Mouse (Mus musculus): ENCODE data around the gene Mgst2. TPM values are rescaled to one million over a fixed set of nuclear protein-coding genes. Genes with fewer than 3 reads are reported as not detected.

Mgst2 gene
- polyA plus RNA-seq, 1 experiment from 2014 or later = 0.52 TPM

DNA sequence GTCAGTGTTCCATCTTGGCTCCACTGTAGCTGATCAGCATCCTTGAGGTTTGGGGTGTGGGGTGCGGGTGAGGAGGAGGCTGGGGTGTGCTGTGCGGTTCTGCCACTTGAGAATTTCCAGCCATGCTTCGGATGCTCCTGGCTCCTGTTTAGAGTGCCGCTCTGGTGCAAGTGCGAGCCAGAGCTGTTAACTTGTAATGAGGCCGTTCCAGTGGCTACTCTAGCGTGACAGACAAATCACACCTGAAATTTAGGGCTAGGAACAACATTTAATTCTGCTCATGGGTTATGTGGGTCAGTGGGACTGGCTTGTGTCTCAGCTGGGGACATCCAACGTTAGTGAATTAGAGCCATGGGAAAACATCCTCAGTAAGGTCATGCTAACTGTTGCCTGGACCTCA is 10.2 kb upstream of the Mgst2 start:
- H3K27me3 ChIP-seq (ENCODE audit: control insufficient read depth, insufficient read depth, low read length) = no peaks in the 10 kb centered on the region
- WGBS = 81% methylated on average over 8 of the region's 8 CpGs
- no peak for DNase-seq (ENCODE audit: low spot score)
- no peaks in the 10 kb centered on the region for H3K36me3 ChIP-seq (replicated peaks; ENCODE audit: control insufficient read depth, insufficient read depth)
- H3K27ac ChIP-seq = no peak overlapping the region
- H3K9me3 ChIP-seq (ENCODE audit: control insufficient read depth, low read length) = no peaks in the 10 kb centered on the region
- peaks cover 9% of the 10 kb centered on the region for H3K4me1 ChIP-seq (replicated peaks; ENCODE audit: control insufficient read depth, insufficient read depth, low read length)
- no peak overlapping the region for H3K4me3 ChIP-seq (replicated peaks; ENCODE audit: low read length)
- H3K9ac ChIP-seq = no peak overlapping the region
- H3K4me2 ChIP-seq (replicated peaks) = no peak overlapping the region
- no peak for ATAC-seq (ENCODE audit: low FRiP score)

DNA sequence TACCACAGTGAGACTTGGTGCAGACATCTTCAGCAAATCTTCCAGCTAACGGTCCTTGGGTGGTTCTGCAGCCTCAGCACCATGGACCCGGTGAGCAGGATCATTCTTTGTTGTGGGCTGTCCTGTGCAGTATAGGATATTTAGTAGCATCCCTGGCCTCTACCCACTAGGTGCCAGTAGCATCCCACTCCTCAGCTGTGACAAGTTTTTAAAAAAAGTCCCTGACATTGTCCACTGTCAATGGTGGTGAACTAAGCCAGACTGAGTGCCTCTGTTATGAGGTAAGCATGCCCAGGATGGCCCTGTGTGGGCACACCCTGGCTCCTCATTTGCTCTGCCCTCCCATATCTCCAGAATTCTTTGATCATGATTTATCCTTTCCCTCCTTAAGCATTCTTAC is 9.0 kb upstream of the Mgst2 start:
- Histone ChIP-seq H3K4me3 (replicated peaks; ENCODE audit: low read length) (no peak overlapping the region), H3K4me1 (replicated peaks; ENCODE audit: control insufficient read depth, insufficient read depth, low read length) (peaks cover 9% of the 10 kb centered on the region), H3K27ac (no peak overlapping the region), H3K36me3 (replicated peaks; ENCODE audit: control insufficient read depth, insufficient read depth) (no peaks in the 10 kb centered on the region), H3K9me3 (ENCODE audit: control insufficient read depth, low read length) (no peaks in the 10 kb centered on the region), H3K9ac (no peak overlapping the region), H3K27me3 (ENCODE audit: control insufficient read depth, insufficient read depth, low read length) (no peaks in the 10 kb centered on the region), H3K4me2 (replicated peaks) (no peak overlapping the region)
- 64% methylated on average over 2 of the region's 2 CpGs for WGBS
- peak; percentile 75 for ATAC-seq (ENCODE audit: low FRiP score)
- peak; percentile 77 for DNase-seq (ENCODE audit: low spot score)

DNA sequence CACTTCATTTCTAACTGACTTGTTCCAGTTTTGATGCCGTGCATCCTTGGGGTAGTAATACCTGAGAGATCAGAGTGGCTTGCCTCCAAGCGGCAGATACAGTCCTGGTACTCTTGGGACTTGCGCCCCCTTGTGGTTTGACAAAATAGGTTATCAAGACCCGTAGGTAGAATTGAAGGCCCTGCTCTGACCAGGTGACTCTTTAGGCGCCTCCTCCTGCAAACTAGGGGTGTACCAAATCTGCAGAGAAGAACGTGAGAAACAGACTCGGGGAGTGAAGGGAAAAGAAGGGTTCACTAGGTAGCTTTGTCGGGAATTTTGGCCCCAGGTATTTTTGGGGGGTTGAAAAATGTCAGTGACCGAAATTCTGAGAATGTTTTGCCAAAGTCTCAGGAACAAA is 7.9 kb upstream of the Mgst2 start:
- no peak overlapping the region for H3K27ac ChIP-seq

DNA sequence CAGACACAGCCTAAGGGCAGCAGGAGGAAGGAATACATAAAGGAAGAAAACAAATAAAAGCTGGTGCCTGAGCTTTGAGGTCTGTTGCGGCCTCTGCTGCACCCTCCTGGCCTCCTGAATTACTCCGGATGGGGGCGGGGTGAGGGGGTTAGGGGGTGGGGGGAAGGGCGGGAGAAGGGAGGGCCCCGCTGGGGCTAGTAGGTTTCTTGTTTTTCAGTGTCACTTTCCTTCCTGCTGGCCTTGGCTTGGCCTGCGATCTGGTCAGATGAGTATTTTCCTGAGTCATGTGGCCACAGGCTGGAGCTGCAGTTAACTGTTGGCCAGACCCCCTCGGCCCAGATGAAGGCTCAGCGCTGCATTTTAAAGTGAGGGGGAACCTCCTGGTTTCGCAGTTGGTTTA is 7.5 kb upstream of the Mgst2 start:
- DNase-seq (ENCODE audit: low spot score) = no peak
- no peak for ATAC-seq (ENCODE audit: low FRiP score)
- 8% methylated on average over 8 of the region's 9 CpGs for WGBS

More for the DNA sequence above, 7.9 kb upstream of the Mgst2 start:
- no peaks in the 10 kb centered on the region for H3K9me3 ChIP-seq (ENCODE audit: control insufficient read depth, low read length)
- H3K9ac ChIP-seq = peak overlapping the region; percentile 9; the same call in 1 of the 2 replicates
- no peaks in the 10 kb centered on the region for H3K36me3 ChIP-seq (replicated peaks; ENCODE audit: control insufficient read depth, insufficient read depth)
- H3K4me3 ChIP-seq (replicated peaks; ENCODE audit: low read length) = no peak overlapping the region
- peak overlapping the region; percentile 36 for H3K4me2 ChIP-seq (replicated peaks)
- DNase-seq (ENCODE audit: low spot score) (peak; percentile 81), ATAC-seq (ENCODE audit: low FRiP score) (peak; percentile 43; the same call in 1 of the 2 replicates)
- H3K27me3 ChIP-seq (ENCODE audit: control insufficient read depth, insufficient read depth, low read length) = no peaks in the 10 kb centered on the region
- peaks cover 9% of the 10 kb centered on the region for H3K4me1 ChIP-seq (replicated peaks; ENCODE audit: control insufficient read depth, insufficient read depth, low read length)
- 4% methylated on average over 9 of the region's 9 CpGs for WGBS

DNA sequence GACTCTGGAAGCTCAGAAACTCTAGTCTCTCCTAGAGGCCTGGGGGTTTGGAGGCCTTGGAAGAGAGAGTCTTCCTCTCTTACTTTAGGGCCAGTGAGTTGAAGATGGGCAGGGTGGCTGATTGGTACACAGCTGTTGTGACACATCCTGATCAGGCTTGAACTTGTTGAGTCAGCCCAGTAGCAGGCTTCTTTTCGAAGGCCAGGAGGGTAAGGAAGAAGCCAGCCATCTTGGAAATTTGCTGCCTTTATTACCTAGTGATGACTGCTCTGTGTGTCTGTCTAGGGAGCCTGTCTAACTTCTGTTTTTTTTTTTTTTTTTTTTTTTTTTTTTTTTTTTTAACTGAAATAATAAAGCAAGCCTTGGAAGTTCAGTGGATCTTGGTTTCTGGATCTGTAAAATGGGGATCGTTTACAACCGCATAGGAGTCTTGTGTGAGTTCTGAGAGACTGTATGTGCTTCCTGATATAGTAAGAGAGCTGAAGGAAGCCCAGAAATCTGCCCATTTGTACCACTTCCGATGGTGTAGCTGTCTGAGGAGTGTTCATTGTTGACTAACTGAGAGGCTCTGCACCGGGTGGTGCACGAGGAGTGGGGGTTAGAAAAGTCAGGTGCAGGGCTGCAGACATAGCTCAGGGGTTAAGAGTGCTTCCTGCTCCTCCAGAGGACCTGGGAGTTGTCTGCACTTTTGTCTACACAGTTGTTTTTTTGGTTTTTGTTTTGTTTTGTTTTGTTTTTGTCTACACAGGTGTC is 5.7 kb upstream of the Mgst2 start:
- Histone ChIP-seq H3K4me1 (replicated peaks; ENCODE audit: control insufficient read depth, insufficient read depth, low read length) (peaks cover 5% of the 10 kb centered on the region), H3K9ac (no peak overlapping the region), H3K4me3 (replicated peaks; ENCODE audit: low read length) (no peak overlapping the region), H3K9me3 (ENCODE audit: control insufficient read depth, low read length) (no peaks in the 10 kb centered on the region), H3K36me3 (replicated peaks; ENCODE audit: control insufficient read depth, insufficient read depth) (no peaks in the 10 kb centered on the region), H3K27me3 (ENCODE audit: control insufficient read depth, insufficient read depth, low read length) (no peaks in the 10 kb centered on the region), H3K4me2 (replicated peaks) (no peak overlapping the region), H3K27ac (no peak overlapping the region)
- no peak for DNase-seq (ENCODE audit: low spot score)
- ATAC-seq (ENCODE audit: low FRiP score) = no peak
- WGBS = 85% methylated on average over 6 of the region's 6 CpGs

More for the DNA sequence above, 7.5 kb upstream of the Mgst2 start:
- Histone ChIP-seq H3K9me3 (ENCODE audit: control insufficient read depth, low read length) (no peaks in the 10 kb centered on the region), H3K4me2 (replicated peaks) (peak overlapping the region; percentile 36), H3K4me1 (replicated peaks; ENCODE audit: control insufficient read depth, insufficient read depth, low read length) (peaks cover 9% of the 10 kb centered on the region), H3K27ac (no peak overlapping the region; the same call in 1 of the 2 replicates), H3K36me3 (replicated peaks; ENCODE audit: control insufficient read depth, insufficient read depth) (no peaks in the 10 kb centered on the region), H3K27me3 (ENCODE audit: control insufficient read depth, insufficient read depth, low read length) (no peaks in the 10 kb centered on the region), H3K9ac (peak overlapping the region; percentile 9; the same call in 1 of the 2 replicates), H3K4me3 (replicated peaks; ENCODE audit: low read length) (no peak overlapping the region)

DNA sequence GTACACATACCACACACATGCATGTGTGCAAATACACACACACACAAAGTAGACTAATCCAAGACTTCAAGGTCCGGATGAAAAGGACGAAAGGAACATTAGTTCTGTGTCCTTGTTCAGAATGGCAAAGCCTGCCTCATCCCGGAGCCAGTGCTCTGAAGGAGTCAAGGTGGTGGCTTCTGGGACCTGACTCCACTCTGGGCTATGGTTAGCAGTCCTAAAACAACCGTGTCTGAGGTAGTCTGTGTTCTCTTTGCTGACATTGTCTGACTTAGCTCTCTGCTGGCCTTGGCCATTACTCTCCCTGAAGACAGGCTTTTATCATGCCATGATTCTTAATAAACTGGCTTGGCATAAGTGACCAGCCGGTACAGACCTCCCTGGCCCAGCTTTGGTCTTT is 745 bp upstream of the Mgst2 start:
- Histone ChIP-seq H3K4me1 (replicated peaks; ENCODE audit: control insufficient read depth, insufficient read depth, low read length) (no peaks in the 10 kb centered on the region), H3K9ac (no peak overlapping the region), H3K27me3 (ENCODE audit: control insufficient read depth, insufficient read depth, low read length) (no peaks in the 10 kb centered on the region), H3K4me3 (replicated peaks; ENCODE audit: low read length) (no peak overlapping the region), H3K4me2 (replicated peaks) (no peak overlapping the region), H3K9me3 (ENCODE audit: control insufficient read depth, low read length) (no peaks in the 10 kb centered on the region), H3K27ac (no peak overlapping the region), H3K36me3 (replicated peaks; ENCODE audit: control insufficient read depth, insufficient read depth) (no peaks in the 10 kb centered on the region)
- 96% methylated on average over 5 of the region's 5 CpGs for WGBS
- no peak for ATAC-seq (ENCODE audit: low FRiP score)
- no peak for DNase-seq (ENCODE audit: low spot score)

DNA sequence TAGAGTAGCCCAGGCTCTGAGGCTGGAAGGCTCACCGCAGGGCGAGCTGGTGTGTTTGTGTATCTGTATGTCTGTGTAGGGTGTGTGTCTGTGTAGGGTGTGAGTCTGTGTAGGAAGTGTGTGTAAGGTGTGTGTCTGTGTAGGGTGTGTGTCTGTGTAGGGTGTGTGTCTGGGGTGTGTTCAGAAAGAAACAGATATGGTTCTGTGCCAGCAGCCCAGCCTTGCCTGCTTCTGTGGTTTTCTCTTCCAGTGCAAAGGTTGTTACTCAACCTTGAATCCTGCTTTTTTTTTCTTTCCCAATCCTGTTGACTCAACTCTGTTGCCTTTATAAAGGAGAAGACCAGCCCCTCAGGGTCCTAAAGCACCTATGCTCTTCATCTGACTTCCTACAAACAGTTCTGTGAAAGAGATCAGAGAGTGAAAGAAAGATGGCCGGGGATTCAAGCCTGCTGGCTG is 689 bp downstream of the Mgst2 start:
- no peaks in the 10 kb centered on the region for H3K9me3 ChIP-seq (ENCODE audit: control insufficient read depth, low read length)
- no peak for DNase-seq (ENCODE audit: low spot score)
- H3K4me1 ChIP-seq (replicated peaks; ENCODE audit: control insufficient read depth, insufficient read depth, low read length) = no peaks in the 10 kb centered on the region
- WGBS = 86% methylated on average over 3 of the region's 3 CpGs
- no peaks in the 10 kb centered on the region for H3K36me3 ChIP-seq (replicated peaks; ENCODE audit: control insufficient read depth, insufficient read depth)
- ATAC-seq (ENCODE audit: low FRiP score) = no peak
- no peak overlapping the region for H3K27ac ChIP-seq
- no peak overlapping the region for H3K4me2 ChIP-seq (replicated peaks)
- no peaks in the 10 kb centered on the region for H3K27me3 ChIP-seq (ENCODE audit: control insufficient read depth, insufficient read depth, low read length)
- no peak overlapping the region for H3K4me3 ChIP-seq (replicated peaks; ENCODE audit: low read length)
- H3K9ac ChIP-seq = no peak overlapping the region

DNA sequence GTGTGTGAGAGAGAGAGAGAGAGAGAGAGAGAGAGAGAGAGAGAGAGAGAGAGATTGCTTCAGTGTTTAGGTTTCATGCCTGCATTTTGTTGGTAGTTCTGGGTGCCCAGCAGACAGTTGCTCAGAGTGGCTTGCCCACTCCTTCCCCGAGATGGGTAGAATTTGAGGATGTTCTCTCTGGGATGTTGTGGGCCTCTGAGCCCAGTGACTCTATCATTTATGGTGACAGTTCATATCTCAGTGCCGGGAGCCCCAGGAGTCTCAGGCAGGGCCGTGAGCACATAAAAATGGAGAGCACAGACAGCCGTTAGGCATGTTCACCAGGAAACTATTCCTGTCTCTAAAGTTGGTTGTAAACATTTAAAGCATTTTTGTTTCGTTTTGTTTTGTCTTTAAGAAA is 1.2 kb downstream of the Mgst2 start:
- 71% methylated on average over 5 of the region's 5 CpGs for WGBS
- no peak for ATAC-seq (ENCODE audit: low FRiP score)
- H3K36me3 ChIP-seq (replicated peaks; ENCODE audit: control insufficient read depth, insufficient read depth) = no peaks in the 10 kb centered on the region

DNA sequence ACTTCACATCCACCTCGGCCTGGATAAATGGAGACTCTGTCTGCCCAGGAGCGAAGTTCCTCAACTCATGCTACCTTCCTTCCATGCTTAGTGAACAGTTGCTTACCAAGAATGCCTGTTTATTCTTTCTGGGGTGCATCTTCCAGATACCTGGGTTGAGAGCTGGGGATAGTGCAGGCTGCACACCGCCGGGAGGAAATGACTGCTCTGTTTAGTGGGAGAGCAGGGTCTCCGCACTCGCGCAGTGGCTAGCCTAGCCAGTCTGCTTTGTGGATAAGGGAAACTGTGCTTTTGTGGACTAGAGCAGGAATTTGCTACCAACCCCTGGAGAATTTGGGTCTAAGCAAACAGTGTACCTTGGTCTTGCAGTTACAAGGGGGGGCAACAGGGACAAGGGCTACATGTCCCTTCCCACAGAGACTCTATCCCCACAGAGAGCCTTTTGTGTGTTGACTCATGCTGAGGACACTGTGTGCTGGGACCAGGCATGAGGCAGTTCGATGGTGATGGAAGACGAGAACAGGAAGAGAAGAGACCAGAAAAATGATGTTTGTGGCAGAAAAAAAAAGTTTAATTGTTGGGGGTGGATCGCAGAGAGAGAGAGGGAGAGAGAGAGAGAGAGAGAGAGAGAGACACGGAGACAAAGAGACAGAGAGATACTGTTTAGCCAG is 1.9 kb downstream of the Mgst2 start:
- H3K27ac ChIP-seq = no peak overlapping the region
- H3K27me3 ChIP-seq (ENCODE audit: control insufficient read depth, insufficient read depth, low read length) = no peaks in the 10 kb centered on the region
- DNase-seq (ENCODE audit: low spot score) (no peak), ATAC-seq (ENCODE audit: low FRiP score) (no peak)
- no peaks in the 10 kb centered on the region for H3K9me3 ChIP-seq (ENCODE audit: control insufficient read depth, low read length)
- WGBS = 81% methylated on average over 11 of the region's 11 CpGs
- no peak overlapping the region for H3K9ac ChIP-seq
- no peak overlapping the region for H3K4me2 ChIP-seq (replicated peaks)
- no peaks in the 10 kb centered on the region for H3K4me1 ChIP-seq (replicated peaks; ENCODE audit: control insufficient read depth, insufficient read depth, low read length)
- H3K4me3 ChIP-seq (replicated peaks; ENCODE audit: low read length) = no peak overlapping the region
- no peaks in the 10 kb centered on the region for H3K36me3 ChIP-seq (replicated peaks; ENCODE audit: control insufficient read depth, insufficient read depth)

More for the DNA sequence above, 1.2 kb downstream of the Mgst2 start:
- Histone ChIP-seq H3K4me1 (replicated peaks; ENCODE audit: control insufficient read depth, insufficient read depth, low read length) (no peaks in the 10 kb centered on the region), H3K9me3 (ENCODE audit: control insufficient read depth, low read length) (no peaks in the 10 kb centered on the region), H3K27me3 (ENCODE audit: control insufficient read depth, insufficient read depth, low read length) (no peaks in the 10 kb centered on the region), H3K4me3 (replicated peaks; ENCODE audit: low read length) (no peak overlapping the region), H3K27ac (no peak overlapping the region), H3K4me2 (replicated peaks) (no peak overlapping the region), H3K9ac (no peak overlapping the region)
- DNase-seq (ENCODE audit: low spot score) = no peak
